Mouse (Mus musculus) adipocyte (in vitro differentiated cells): ENCODE measurements around the gene Tnfrsf11a.
"Not testable (repeated sequence)": the region's sequence is repeated elsewhere in the genome, so short reads cannot be mapped to it uniquely, and the experiment has no call there.

Source experiments
- DNase-seq: peaks from one replicate; pipeline ENCODE4 v3.0.0-alpha.2; 2016; ENCODE audit warnings: low spot score

Tnfrsf11a gene

GRCm38 (mm10) chr1:105780457-105781364, at the start of gene Tnfrsf11a:
TSS of gene Tnfrsf11a (plus strand) at chr1:105780718.
- no peak for DNase-seq

GRCm38 (mm10) chr1:105735318-105735717, 45.2 kb upstream of the Tnfrsf11a start:
- peak; percentile 14 for DNase-seq

- no peak for DNase-seq
Observed at GRCm38 (mm10) chr1:105738334-105738733, 42.2 kb upstream of the Tnfrsf11a start.

GRCm38 (mm10) chr1:105739493-105739892, 41.0 kb upstream of the Tnfrsf11a start:
- DNase-seq: no peak

GRCm38 (mm10) chr1:105742481-105742880, 38.0 kb upstream of the Tnfrsf11a start:
- no peak for DNase-seq

GRCm38 (mm10) chr1:105746444-105746843, 34.1 kb upstream of the Tnfrsf11a start:
- DNase-seq: no peak

GRCm38 (mm10) chr1:105746858-105747596, 33.5 kb upstream of the Tnfrsf11a start:
- no peak for DNase-seq

GRCm38 (mm10) chr1:105748091-105748799, 32.3 kb upstream of the Tnfrsf11a start:
- no peak for DNase-seq

- DNase-seq: no peak
Observed at GRCm38 (mm10) chr1:105752196-105752595, 28.3 kb upstream of the Tnfrsf11a start.

GRCm38 (mm10) chr1:105752944-105753343, 27.6 kb upstream of the Tnfrsf11a start:
- no peak for DNase-seq

GRCm38 (mm10) chr1:105758798-105759197, 21.7 kb upstream of the Tnfrsf11a start:
- no peak for DNase-seq

GRCm38 (mm10) chr1:105759422-105760165, 20.9 kb upstream of the Tnfrsf11a start:
- no peak for DNase-seq

GRCm38 (mm10) chr1:105765586-105765985, 14.9 kb upstream of the Tnfrsf11a start:
- DNase-seq: no peak

GRCm38 (mm10) chr1:105766099-105766498, 14.4 kb upstream of the Tnfrsf11a start:
- not testable (repeated sequence) for DNase-seq

GRCm38 (mm10) chr1:105768397-105768796, 12.1 kb upstream of the Tnfrsf11a start:
- DNase-seq: peak; percentile 15

- no peak for DNase-seq
Observed at GRCm38 (mm10) chr1:105770685-105771084, 9.8 kb upstream of the Tnfrsf11a start.

GRCm38 (mm10) chr1:105776426-105776825, 4.1 kb upstream of the Tnfrsf11a start:
- no peak for DNase-seq

- DNase-seq: no peak
Observed at GRCm38 (mm10) chr1:105780079-105780456, 450 bp upstream of the Tnfrsf11a start.

- no peak for DNase-seq
Observed at GRCm38 (mm10) chr1:105781391-105782146, 1.1 kb downstream of the Tnfrsf11a start.

GRCm38 (mm10) chr1:105784257-105785016, 3.9 kb downstream of the Tnfrsf11a start:
- no peak for DNase-seq
